Mouse (Mus musculus): ENCODE data around the gene Irf9. TPM values are rescaled to one million over a fixed set of nuclear protein-coding genes. Genes with fewer than 3 reads are reported as not detected.

The Irf9 gene
- polyA plus RNA-seq, 1 experiment from 2014 or later, result 9.0 TPM

GRCm38 (mm10) chr14:55575302-55575701 is 28.1 kb upstream of the Irf9 start, which contains the start of gene Fitm1:
TSS of gene Fitm1 (plus strand) at chr14:55575617.
- H3K4me1 ChIP-seq (ENCODE audit: insufficient read depth), result 0 out of 2 replicates have a peak, but pooled peaks cover 6% of the 10 kb centered on the region
- DNase-seq, result no peak

GRCm38 (mm10) chr14:55575711-55576110 is 27.7 kb upstream of the Irf9 start:
- Histone ChIP-seq H3K27me3 (ENCODE audit: insufficient read depth, low read length) (no peaks in the 10 kb centered on the region), H3K4me2 (peak overlapping the region; percentile 27; the same call in 1 of the 2 replicates), H3K4me3 (ENCODE audit: low read depth, low read length) (no peak overlapping the region), H3K27ac (ENCODE audit: low read depth) (peak overlapping the region; percentile 50; the same call in 1 of the 2 replicates), H3K4me1 (ENCODE audit: insufficient read depth) (0 out of 2 replicates have a peak, but pooled peaks cover 6% of the 10 kb centered on the region), H3K9ac (no peak overlapping the region; the same call in 1 of the 2 replicates), H3K36me3 (ENCODE audit: insufficient read depth) (peaks cover 9% of the 10 kb centered on the region), H3K9me3 (ENCODE audit: low read depth, low read length) (no peaks in the 10 kb centered on the region)
- WGBS, result 63% methylated on average over 13 of the region's 13 CpGs
- DNase-seq (no peak), ATAC-seq (ENCODE audit: insufficient read depth) (no peak)
- no peak for TF ChIP-seq CTCF (IDR thresholded peaks at IDR 0.05; ENCODE audit: low read depth)

More at GRCm38 (mm10) chr14:55575302-55575701, 28.1 kb upstream of the Irf9 start, which contains the start of gene Fitm1:
- 61% methylated on average over 8 of the region's 8 CpGs for WGBS
- no peak for ATAC-seq (ENCODE audit: insufficient read depth)
- H3K4me2 ChIP-seq, result peak within 1 kb of the TSS; percentile 27; the same call in 1 of the 2 replicates
- H3K9me3 ChIP-seq (ENCODE audit: low read depth, low read length), result no peaks in the 10 kb centered on the region
- no peaks in the 10 kb centered on the region for H3K27me3 ChIP-seq (ENCODE audit: insufficient read depth, low read length)
- H3K27ac ChIP-seq (ENCODE audit: low read depth), result peak within 1 kb of the TSS; percentile 50; the same call in 1 of the 2 replicates
- H3K9ac ChIP-seq, result no peak within 1 kb of the TSS; the same call in 1 of the 2 replicates
- TF ChIP-seq CTCF (IDR thresholded peaks at IDR 0.05; ENCODE audit: low read depth), result no peak
- H3K4me3 ChIP-seq (ENCODE audit: low read depth, low read length), result no peak within 1 kb of the TSS
- H3K36me3 ChIP-seq (ENCODE audit: insufficient read depth), result peaks cover 5% of the 10 kb centered on the region; the same call in 1 of the 2 replicates

GRCm38 (mm10) chr14:55576376-55576775 is 27.0 kb upstream of the Irf9 start:
- Histone ChIP-seq H3K4me2 (no peak overlapping the region), H3K4me1 (ENCODE audit: insufficient read depth) (0 out of 2 replicates have a peak, but pooled peaks cover 6% of the 10 kb centered on the region), H3K9ac (no peak overlapping the region), H3K9me3 (ENCODE audit: low read depth, low read length) (no peaks in the 10 kb centered on the region), H3K36me3 (ENCODE audit: insufficient read depth) (peaks cover 16% of the 10 kb centered on the region), H3K4me3 (ENCODE audit: low read depth, low read length) (no peak overlapping the region), H3K27me3 (ENCODE audit: insufficient read depth, low read length) (no peaks in the 10 kb centered on the region), H3K27ac (ENCODE audit: low read depth) (no peak overlapping the region)
- peak; percentile 18 for DNase-seq
- ATAC-seq (ENCODE audit: insufficient read depth), result no peak
- WGBS, result 61% methylated on average over 16 of the region's 16 CpGs
- TF ChIP-seq CTCF (IDR thresholded peaks at IDR 0.05; ENCODE audit: low read depth), result no peak

GRCm38 (mm10) chr14:55577871-55578667 is 25.3 kb upstream of the Irf9 start, which contains the start of gene Psme1:
TSS of gene Psme1 (plus strand) at chr14:55578123.
- no peaks in the 10 kb centered on the region for H3K9me3 ChIP-seq (ENCODE audit: low read depth, low read length)
- under 1% methylated on average over 32 of the region's 32 CpGs for WGBS
- peak within 1 kb of the TSS; percentile 88 for H3K27ac ChIP-seq (ENCODE audit: low read depth)
- peak; percentile 93 for ATAC-seq (ENCODE audit: insufficient read depth)
- peak; percentile 91 for DNase-seq
- H3K4me2 ChIP-seq, result peak within 1 kb of the TSS; percentile 78
- H3K27me3 ChIP-seq (ENCODE audit: insufficient read depth, low read length), result no peaks in the 10 kb centered on the region
- 0 out of 2 replicates have a peak, but pooled peaks cover 6% of the 10 kb centered on the region for H3K4me1 ChIP-seq (ENCODE audit: insufficient read depth)
- H3K36me3 ChIP-seq (ENCODE audit: insufficient read depth), result peaks cover 16% of the 10 kb centered on the region
- no peak for TF ChIP-seq CTCF (IDR thresholded peaks at IDR 0.05; ENCODE audit: low read depth)
- peak within 1 kb of the TSS; percentile 77 for H3K4me3 ChIP-seq (ENCODE audit: low read depth, low read length)
- peak within 1 kb of the TSS; percentile 91 for H3K9ac ChIP-seq

- H3K4me1 ChIP-seq (ENCODE audit: insufficient read depth), result 0 out of 2 replicates have a peak, but pooled peaks cover 6% of the 10 kb centered on the region
- ATAC-seq (ENCODE audit: insufficient read depth) (peak; percentile 43; the same call in 1 of the 2 replicates), DNase-seq (peak; percentile 71)
- no peaks in the 10 kb centered on the region for H3K27me3 ChIP-seq (ENCODE audit: insufficient read depth, low read length)
- peak overlapping the region; percentile 77 for H3K4me3 ChIP-seq (ENCODE audit: low read depth, low read length)
- H3K36me3 ChIP-seq (ENCODE audit: insufficient read depth), result peaks cover 16% of the 10 kb centered on the region
- WGBS, result 27% methylated on average over 6 of the region's 6 CpGs
- 0 out of 2 replicates have a peak, but pooled peaks have one; percentile 8 for TF ChIP-seq CTCF (IDR thresholded peaks at IDR 0.05; ENCODE audit: low read depth)
- peak overlapping the region; percentile 88 for H3K27ac ChIP-seq (ENCODE audit: low read depth)
- no peaks in the 10 kb centered on the region for H3K9me3 ChIP-seq (ENCODE audit: low read depth, low read length)
- H3K4me2 ChIP-seq, result peak overlapping the region; percentile 78
- peak overlapping the region; percentile 91 for H3K9ac ChIP-seq
Measured at GRCm38 (mm10) chr14:55578668-55579269, 24.6 kb upstream of the Irf9 start.

- DNase-seq (no peak), ATAC-seq (ENCODE audit: insufficient read depth) (no peak)
- Histone ChIP-seq H3K9ac (no peak overlapping the region), H3K4me1 (ENCODE audit: insufficient read depth) (0 out of 2 replicates have a peak, but pooled peaks cover 6% of the 10 kb centered on the region), H3K4me3 (ENCODE audit: low read depth, low read length) (no peak overlapping the region), H3K4me2 (peak overlapping the region; percentile 78), H3K9me3 (ENCODE audit: low read depth, low read length) (no peaks in the 10 kb centered on the region), H3K27me3 (ENCODE audit: insufficient read depth, low read length) (no peaks in the 10 kb centered on the region), H3K27ac (ENCODE audit: low read depth) (no peak overlapping the region; the same call in 1 of the 2 replicates), H3K36me3 (ENCODE audit: insufficient read depth) (peaks cover 16% of the 10 kb centered on the region)
- TF ChIP-seq CTCF (IDR thresholded peaks at IDR 0.05; ENCODE audit: low read depth), result peak; percentile 10; the same call in 1 of the 2 replicates
- 87% methylated on average over 23 of the region's 23 CpGs for WGBS
Measured at GRCm38 (mm10) chr14:55579511-55580496, 23.6 kb upstream of the Irf9 start.
